Mouse (Mus musculus) lung, embryonic 14.5 days (tissue): ENCODE measurements around the gene Stk4. TPM values are rescaled to one million over a fixed set of nuclear protein-coding genes. Genes with fewer than 3 reads are reported as not detected.
A peak's percentile ranks its signal among the peaks of the same experiment; 100 is the strongest.

Experiments
- ATAC-seq: fragments of 200-750 bp; cut with Nextera tagmentation; 2 replicates; pipeline ENCODE4 v1.8.0; 2017; ENCODE audit warnings: mild to moderate bottlenecking, moderate TSS enrichment, moderate library complexity; ENCODE audit not compliant: insufficient read depth
- DNase-seq: peaks from one replicate; pipeline ENCODE4 v3.0.0-alpha.2; 2015
- H3K27ac ChIP-seq: fragments of 300-500 bp; sonication (generic); 2 replicates; pipeline ENCODE4 v1.5.1; 2014; ENCODE audit warnings: low read depth, mild to moderate bottlenecking, moderate library complexity
- H3K27me3 ChIP-seq: fragments of 300-500 bp; sonication (generic); 2 replicates; pipeline ENCODE4 v1.6.1; 2014; ENCODE audit warnings: low read length, control low read depth; ENCODE audit not compliant: insufficient read depth
- H3K36me3 ChIP-seq: fragments of 300-500 bp; sonication (generic); 2 replicates; pipeline ENCODE4 v1.6.1; 2014; ENCODE audit warnings: control low read depth; ENCODE audit not compliant: insufficient read depth
- H3K4me1 ChIP-seq: fragments of 300-500 bp; sonication (generic); 2 replicates; pipeline ENCODE4 v1.6.1; 2014; ENCODE audit warnings: antibody characterized with exemption, control low read depth; ENCODE audit not compliant: insufficient read depth
- H3K4me2 ChIP-seq: fragments of 300-500 bp; sonication (generic); 2 replicates; pipeline ENCODE4 v1.6.1; 2014; ENCODE audit warnings: mild to moderate bottlenecking
- H3K4me3 ChIP-seq: fragments of 300-500 bp; sonication (generic); 2 replicates; pipeline ENCODE4 v1.5.1; 2014; ENCODE audit warnings: low read depth, low read length
- H3K9ac ChIP-seq: fragments of 300-500 bp; sonication (generic); 2 replicates; pipeline ENCODE4 v1.6.1; 2014
- H3K9me3 ChIP-seq: fragments of 300-500 bp; sonication (generic); 2 replicates; pipeline ENCODE4 v1.6.1; 2016; ENCODE audit warnings: low read depth, low read length, control low read depth
- CTCF ChIP-seq: IDR thresholded peaks from 2 replicates; pipeline ENCODE4 v1.5.1; 2016; ENCODE audit warnings: antibody characterized with exemption, low read depth
- WGBS: fragments of 180-500 bp; shearing (Covaris S2); extraction: QIAGEN DNeasy Blood & Tissue Kit; methylation state at CpG from one replicate; pipeline ENCODE4 v1.1.7; 2014; 5-methylcytosine and 5-hydroxymethylcytosine counted together
- polyA plus RNA-seq: library from polyadenylated mRNA; unstranded; fragments of >200 nt; fragmentation: Nextera tagmentation; extraction: Ambion mirVana; gene quantifications from 2 replicates; pipeline ENCODE4 v1.2.1, GENCODE M21; 2014

Gene Stk4
- polyA plus RNA-seq, 1 experiment from 2014 or later = 33.7 TPM

GRCm38 (mm10) chr2:164183340-164183739, 113.2 kb downstream of the Stk4 start:
- Histone ChIP-seq H3K36me3 (no peaks in the 10 kb centered on the region), H3K9ac (no peak overlapping the region), H3K4me1 (no peaks in the 10 kb centered on the region), H3K27me3 (no peaks in the 10 kb centered on the region), H3K4me3 (no peak overlapping the region), H3K4me2 (no peak overlapping the region), H3K9me3 (no peaks in the 10 kb centered on the region), H3K27ac (no peak overlapping the region)
- 57% methylated on average over 9 of the region's 9 CpGs for WGBS
- DNase-seq = no peak
- ATAC-seq = no peak
- TF ChIP-seq CTCF = no peak

DNA sequence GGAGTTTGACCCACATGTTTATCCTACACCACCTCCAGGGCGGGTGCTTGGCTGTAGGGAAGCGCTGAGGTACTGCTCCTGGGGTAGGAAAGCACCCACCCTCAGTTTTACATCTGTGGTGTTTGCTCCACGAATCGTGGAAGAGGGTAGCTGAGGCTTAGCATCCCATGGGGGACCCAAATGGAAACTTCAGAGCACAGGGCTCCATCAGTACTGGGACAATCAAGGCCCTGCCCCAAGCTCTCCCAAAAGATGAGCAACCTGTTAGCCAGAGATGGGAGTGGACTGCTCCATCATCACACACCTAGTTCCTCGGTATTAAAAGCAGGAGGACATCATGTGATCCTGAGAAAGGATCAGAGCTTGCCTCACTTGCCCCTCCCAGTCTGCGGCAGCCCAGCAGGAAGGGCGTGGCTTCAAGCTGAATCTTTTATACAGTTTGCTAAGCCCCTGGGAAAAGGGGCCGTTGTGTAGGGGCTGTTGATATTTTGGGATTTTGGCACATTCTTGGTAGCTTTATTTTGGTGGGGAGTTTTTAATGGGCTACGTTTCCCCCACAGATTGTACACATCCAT, 114.1 kb downstream of the Stk4 start:
- H3K36me3 ChIP-seq = no peaks in the 10 kb centered on the region
- 37% methylated on average over 9 of the region's 9 CpGs for WGBS
- H3K27ac ChIP-seq = no peak overlapping the region
- no peak for DNase-seq
- no peak overlapping the region for H3K9ac ChIP-seq
- no peaks in the 10 kb centered on the region for H3K9me3 ChIP-seq
- H3K27me3 ChIP-seq = no peaks in the 10 kb centered on the region
- H3K4me1 ChIP-seq = no peaks in the 10 kb centered on the region
- H3K4me3 ChIP-seq = no peak overlapping the region
- no peak overlapping the region for H3K4me2 ChIP-seq
- no peak for TF ChIP-seq CTCF
- no peak for ATAC-seq

DNA sequence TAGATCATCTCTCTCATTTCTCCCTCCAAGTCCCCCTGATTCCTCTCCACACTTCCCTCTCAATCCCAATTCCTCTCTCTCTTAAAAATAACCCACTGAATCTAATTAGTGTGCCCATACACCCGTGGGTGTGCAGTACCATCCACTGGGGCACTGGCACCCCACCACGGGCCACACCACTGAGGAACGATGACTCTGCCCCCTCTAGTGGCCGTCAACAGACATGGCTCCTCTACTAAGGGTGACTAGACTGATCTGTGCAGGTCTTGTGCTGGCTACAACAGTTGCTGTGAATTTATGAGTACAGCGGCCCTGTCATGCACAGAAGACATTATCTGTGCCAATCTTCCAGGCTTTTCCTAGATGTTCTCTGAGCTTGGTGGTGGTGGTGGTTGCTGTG, 118.6 kb downstream of the Stk4 start:
- no peaks in the 10 kb centered on the region for H3K27me3 ChIP-seq
- TF ChIP-seq CTCF = peak; percentile 72
- no peak overlapping the region for H3K27ac ChIP-seq
- no peak for ATAC-seq
- peak; percentile 19 for DNase-seq
- no peak overlapping the region for H3K4me3 ChIP-seq
- H3K4me1 ChIP-seq = no peaks in the 10 kb centered on the region
- no peaks in the 10 kb centered on the region for H3K36me3 ChIP-seq
- H3K4me2 ChIP-seq = no peak overlapping the region
- H3K9me3 ChIP-seq = no peaks in the 10 kb centered on the region
- no peak overlapping the region for H3K9ac ChIP-seq
- 29% methylated on average over 5 of the region's 5 CpGs for WGBS

DNA sequence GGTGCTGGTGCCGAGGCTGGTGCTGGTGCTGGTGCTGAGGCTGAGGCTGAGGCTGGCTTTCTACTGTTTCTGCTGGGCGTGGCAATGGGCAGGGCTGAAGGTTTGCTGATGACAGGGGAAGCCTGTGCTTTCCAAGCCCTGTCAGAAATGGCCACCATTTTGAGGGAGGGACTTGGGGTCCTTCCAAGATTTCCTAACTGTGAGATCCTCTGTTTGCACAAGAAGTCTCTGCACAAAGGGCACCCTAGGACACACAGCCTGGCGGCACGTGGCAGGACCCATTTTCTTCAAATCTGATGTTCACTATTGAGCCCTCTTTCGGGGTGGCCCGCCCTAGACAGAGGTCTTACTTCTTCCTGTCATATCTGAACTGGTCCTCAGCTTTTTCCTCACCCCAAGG, 120.5 kb downstream of the Stk4 start, which contains the start of gene Wfdc12:
Wfdc12 (minus strand) TSS at position 33 of the 400 bp plus-strand sequence.
- no peak for ATAC-seq
- Histone ChIP-seq H3K4me3 (no peak within 1 kb of the TSS), H3K27ac (no peak within 1 kb of the TSS)

DNA sequence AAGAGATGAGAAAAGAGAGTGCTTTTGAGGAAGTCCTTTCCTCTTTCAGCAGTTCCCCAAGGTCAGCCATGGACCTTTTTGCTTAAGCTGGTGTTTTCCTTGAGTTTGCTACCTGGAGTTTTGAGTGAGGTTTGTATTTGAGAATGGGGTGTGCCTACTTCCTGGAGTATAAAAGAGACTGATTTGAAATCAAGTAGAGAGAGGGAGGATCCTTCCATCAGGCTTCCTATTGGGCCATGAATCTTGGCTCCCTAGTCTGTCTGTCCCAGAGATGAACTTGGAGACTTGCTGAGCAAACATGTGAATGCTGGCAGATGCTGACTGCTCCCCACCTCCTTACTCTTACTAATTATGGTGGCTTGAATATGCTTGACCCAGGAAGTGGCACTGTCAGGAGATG, 122.2 kb downstream of the Stk4 start:
- Histone ChIP-seq H3K4me1 (no peaks in the 10 kb centered on the region), H3K9ac (no peak overlapping the region), H3K4me2 (no peak overlapping the region), H3K27ac (no peak overlapping the region), H3K9me3 (no peaks in the 10 kb centered on the region), H3K27me3 (no peaks in the 10 kb centered on the region), H3K4me3 (no peak overlapping the region), H3K36me3 (no peaks in the 10 kb centered on the region)
- ATAC-seq (no peak), DNase-seq (no peak)
- no peak for TF ChIP-seq CTCF

More for the DNA sequence above, 120.5 kb downstream of the Stk4 start, which contains the start of gene Wfdc12:
- no peak for TF ChIP-seq CTCF
- Histone ChIP-seq H3K27me3 (no peaks in the 10 kb centered on the region), H3K4me2 (no peak within 1 kb of the TSS), H3K4me1 (no peaks in the 10 kb centered on the region), H3K9ac (no peak within 1 kb of the TSS), H3K36me3 (no peaks in the 10 kb centered on the region), H3K9me3 (no peaks in the 10 kb centered on the region)
- peak; percentile 34 for DNase-seq
- 69% methylated on average over 6 of the region's 6 CpGs for WGBS

- 80% methylated on average over 5 of the region's 5 CpGs for WGBS
- H3K9me3 ChIP-seq = no peaks in the 10 kb centered on the region
Observed at GRCm38 (mm10) chr2:164194959-164195630, 125.0 kb downstream of the Stk4 start.

DNA sequence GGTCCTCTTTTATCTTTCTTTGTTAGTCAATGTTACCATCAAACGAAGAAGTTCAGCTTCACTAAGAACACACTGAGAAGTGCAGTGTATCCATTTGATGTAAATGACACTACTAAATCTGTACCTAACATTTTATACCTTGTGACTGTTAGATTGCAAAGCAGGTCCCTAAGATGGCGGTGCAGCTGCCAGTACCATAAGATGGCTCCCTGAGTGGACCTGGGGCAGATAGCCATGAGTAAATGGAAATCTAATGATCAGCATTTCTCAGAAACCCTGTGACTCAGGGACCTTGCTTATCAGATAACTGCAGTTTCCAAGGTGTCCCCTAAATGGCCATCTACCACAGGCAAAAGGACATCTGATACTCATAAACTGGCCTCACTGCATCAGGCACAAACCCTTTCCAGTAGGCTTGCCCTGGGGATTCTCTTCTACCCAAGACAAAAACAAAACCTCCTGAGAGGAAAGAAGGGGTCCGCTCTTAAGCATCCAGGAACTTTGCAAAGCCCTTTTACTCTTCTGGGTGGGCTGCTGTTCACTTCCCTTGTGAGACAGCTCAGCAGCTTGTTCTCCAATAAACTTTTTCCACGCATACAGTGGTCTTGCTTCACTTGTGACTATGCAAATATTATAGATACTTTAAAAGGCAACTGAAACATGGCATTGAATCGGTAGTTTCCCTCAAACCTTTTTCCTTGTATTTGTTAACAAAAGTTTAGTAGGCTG, 126.0 kb downstream of the Stk4 start:
- no peak overlapping the region for H3K9ac ChIP-seq
- ATAC-seq = no peak
- H3K36me3 ChIP-seq = no peaks in the 10 kb centered on the region
- H3K4me1 ChIP-seq = no peaks in the 10 kb centered on the region
- H3K4me2 ChIP-seq = no peak overlapping the region
- no peak overlapping the region for H3K4me3 ChIP-seq
- H3K27ac ChIP-seq = no peak overlapping the region
- WGBS = 74% methylated on average over 5 of the region's 5 CpGs
- no peak for DNase-seq
- no peaks in the 10 kb centered on the region for H3K27me3 ChIP-seq
- H3K9me3 ChIP-seq = no peaks in the 10 kb centered on the region
- no peak for TF ChIP-seq CTCF

More at GRCm38 (mm10) chr2:164194959-164195630, 125.0 kb downstream of the Stk4 start:
- Histone ChIP-seq H3K36me3 (no peaks in the 10 kb centered on the region), H3K27me3 (no peaks in the 10 kb centered on the region), H3K4me1 (no peaks in the 10 kb centered on the region), H3K4me3 (no peak overlapping the region), H3K4me2 (no peak overlapping the region), H3K27ac (no peak overlapping the region), H3K9ac (no peak overlapping the region)
- DNase-seq (no peak), ATAC-seq (no peak)
- no peak for TF ChIP-seq CTCF
